Comparison of ENCODE assay signal across 40 mouse cellular contexts in genomic region chr3:36499418-36499817, GRCm38 (mm10). TPM values are rescaled to one million over a fixed set of nuclear protein-coding genes. Genes with fewer than 3 reads are reported as not detected.
"Had no signal": no experiment of that assay in that cellular context is flagged by ENCODE, and none has a peak within 500 bp of the region (broad histone marks: within the 10 kb centered on the region; RNA-seq: fewer than 3 reads in every experiment).

No protein-coding gene starts in this region.

- DNase-seq: left cerebral cortex, postnatal 4 days; liver; liver, embryonic 13.5 days; liver, postnatal 0 days; lung, adult 18-20 months; lung, adult 2 months; lung, embryonic 14.5 days; lung, postnatal 10 days; lung, postnatal 14 days; lung, postnatal 36 days; lung, postnatal 4 days; midbrain, embryonic 14.5 days had no signal

- H3K4me1 ChIP-seq: limb, embryonic 12.5 days; liver, embryonic 12.5 days; liver, embryonic 13.5 days; liver, embryonic 15.5 days; midbrain, embryonic 12.5 days; midbrain, embryonic 13.5 days; midbrain, embryonic 15.5 days had no signal

- H3K36me3 ChIP-seq: limb, embryonic 10.5 days; limb, embryonic 12.5 days; limb, embryonic 13.5 days; limb, embryonic 15.5 days; liver, embryonic 12.5 days; liver, embryonic 13.5 days; liver, embryonic 15.5 days; lung, embryonic 15.5 days; midbrain, embryonic 10.5 days; midbrain, embryonic 12.5 days; midbrain, embryonic 13.5 days; midbrain, embryonic 15.5 days had no signal

- H3K27me3 ChIP-seq: limb, embryonic 13.5 days; limb, embryonic 15.5 days; liver, embryonic 13.5 days; liver, embryonic 15.5 days; lung, embryonic 15.5 days; midbrain, embryonic 12.5 days; midbrain, embryonic 15.5 days had no signal

- H3K9ac ChIP-seq: limb, embryonic 12.5 days; limb, embryonic 13.5 days; limb, embryonic 15.5 days; liver, embryonic 12.5 days; liver, embryonic 13.5 days; liver, embryonic 14.5 days; liver, embryonic 15.5 days; liver, postnatal 0 days; lung, embryonic 14.5 days; lung, embryonic 15.5 days; midbrain, embryonic 12.5 days; midbrain, embryonic 13.5 days; midbrain, embryonic 15.5 days had no signal

- H3K27ac ChIP-seq: left cerebral cortex, adult 2 months; limb, embryonic 10.5 days; limb, embryonic 12.5 days; limb, embryonic 13.5 days; limb, embryonic 15.5 days; liver, embryonic 12.5 days; liver, embryonic 13.5 days; liver, embryonic 14.5 days; liver, embryonic 15.5 days; lung, embryonic 15.5 days; macrophage; midbrain, embryonic 10.5 days; midbrain, embryonic 12.5 days; midbrain, embryonic 13.5 days; midbrain, embryonic 15.5 days had no signal

- H3K4me3 ChIP-seq: left cerebral cortex, adult 2 months; limb, embryonic 10.5 days; limb, embryonic 12.5 days; limb, embryonic 13.5 days; limb, embryonic 15.5 days; liver, embryonic 12.5 days; liver, embryonic 13.5 days; liver, embryonic 15.5 days; lung, embryonic 15.5 days; megakaryocyte, embryonic 14.5 days; midbrain, embryonic 10.5 days; midbrain, embryonic 12.5 days; midbrain, embryonic 13.5 days; midbrain, embryonic 15.5 days; myocyte had no signal

RNA-seq across cellular contexts. Expression of gene Gm11549, which starts 22.2 kb away (rescaled TPM):
- total RNA-seq: liver, adult 2 months; megakaryocyte progenitor cell, adult 5-6 weeks; megakaryocyte, adult 5-6 weeks; megakaryocyte-erythroid progenitor cell, adult 5-6 weeks; monocyte, adult 5-6 weeks had no signal
- polyA plus RNA-seq: limb, embryonic 10.5 days; limb, embryonic 11.5 days; liver, adult 2 months; liver, embryonic 11.5 days; liver, embryonic 12.5 days; liver, embryonic 13.5 days; liver, embryonic 15.5 days; liver, embryonic 16.5 days; liver, postnatal 0 days; lung, postnatal 0 days; macrophage; myocyte had no signal

RNA-seq across cellular contexts. Expression of gene 1810062G17Rik, which starts 23.7 kb away (rescaled TPM):
- total RNA-seq: left cerebral cortex, adult 2 months; left cerebral cortex, postnatal 25 days; left cerebral cortex, postnatal 36 days; left cerebral cortex, postnatal 4 days; megakaryocyte-erythroid progenitor cell, adult 5-6 weeks; midbrain, postnatal 0 days; monocyte, adult 5-6 weeks had no signal
- polyA plus RNA-seq: macrophage; midbrain, embryonic 12.5 days had no signal
